ENCODE assay signal across 1 mouse cellular context in the genomic region with DNA sequence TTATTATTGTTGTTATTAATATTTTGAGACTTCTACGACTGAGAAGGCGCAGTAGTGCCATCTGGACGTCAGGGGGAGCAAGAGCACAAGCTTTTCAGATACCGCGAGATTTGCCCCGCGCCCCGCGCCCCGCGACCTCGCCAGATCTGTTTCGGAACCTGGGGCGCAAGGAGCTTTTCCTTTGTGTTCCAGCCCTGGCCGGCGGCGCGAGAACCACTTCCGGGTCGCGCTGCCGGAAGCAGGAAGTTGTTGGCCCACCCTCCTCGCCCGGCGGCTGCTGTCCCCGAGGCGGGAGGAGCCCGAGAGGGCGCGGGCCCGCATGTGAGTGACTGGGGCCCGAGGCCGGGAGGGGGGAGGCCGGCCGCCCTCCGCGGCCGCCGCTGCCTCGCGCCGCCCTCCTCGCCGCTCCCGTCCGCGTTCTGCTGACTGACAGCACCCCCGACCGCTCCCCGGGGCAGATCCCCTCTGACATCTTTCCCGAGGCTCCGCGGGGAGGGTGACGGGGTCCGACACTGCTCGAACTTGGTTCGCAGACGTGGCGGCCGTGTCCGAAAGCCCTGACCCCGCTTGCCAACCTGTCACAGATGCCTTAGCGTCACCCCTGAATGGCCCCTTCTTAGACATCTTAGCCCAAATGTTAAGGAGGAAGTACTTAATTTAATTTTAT.
TF ChIP-seq lines count a peak whose summit lies in the region.

A gene (plus strand): TSS at position 107 of the 667 bp plus-strand sequence.

TF ChIP-seq in CH12.LX, 34 proteins besides CTCF, POLR2A, EP300 and RAD21 (continued from another document):
- TF ChIP-seq MXI1 (IDR thresholded peaks at IDR 0.05; ENCODE audit: low read depth, low read length) (peak; percentile 91), SIN3A (IDR thresholded peaks at IDR 0.05; ENCODE audit: low read length) (peak; percentile 97), CHD2 (IDR thresholded peaks at IDR 0.05; ENCODE audit: low read length) (peak; percentile 99), ZC3H11A (IDR thresholded peaks at IDR 0.05; ENCODE audit: low read depth, low read length) (no peak), PAX5 (IDR thresholded peaks at IDR 0.05; ENCODE audit: low read length) (no peak), ZKSCAN1 (IDR thresholded peaks at IDR 0.05; ENCODE audit: borderline replicate concordance, low read depth, low read length) (no peak), BHLHE40 (IDR thresholded peaks at IDR 0.05; ENCODE audit: low read depth, low read length) (peak; percentile 62), NRF1 (IDR thresholded peaks at IDR 0.05; ENCODE audit: low read depth, low read length) (peak; percentile 55), JUN (IDR thresholded peaks at IDR 0.05; ENCODE audit: insufficient read depth, low read depth, low read length) (no peak), MAX (IDR thresholded peaks at IDR 0.05; ENCODE audit: low read length) (peak; percentile 45), SMC3 (IDR thresholded peaks at IDR 0.05; ENCODE audit: low read depth, low read length) (peak; percentile 70), HCFC1 (IDR thresholded peaks at IDR 0.05; ENCODE audit: low read depth, low read length) (peak; percentile 91), MEF2A (IDR thresholded peaks at IDR 0.05; ENCODE audit: borderline replicate concordance, low read depth, low read length) (peak; percentile 85), KAT2A (IDR thresholded peaks at IDR 0.05; ENCODE audit: insufficient replicate concordance, low read length) (peak; percentile 94), POLR2AphosphoS2 (IDR thresholded peaks at IDR 0.05; ENCODE audit: low read depth, low read length) (no peak), MYC (IDR thresholded peaks at IDR 0.05; ENCODE audit: low read depth, low read length) (peak; percentile 50; the same call in 1 of the 2 replicates), USF2 (conservative IDR thresholded peaks at IDR 0.05; ENCODE audit: low read depth, low read length) (no peak), GABPA (IDR thresholded peaks at IDR 0.05; ENCODE audit: insufficient replicate concordance, low read depth, low read length) (peak; percentile 7; the same call in 1 of the 2 replicates), TCF12 (IDR thresholded peaks at IDR 0.05; ENCODE audit: low read depth, low read length) (peak; percentile 92), ZMIZ1 (IDR thresholded peaks at IDR 0.05; ENCODE audit: low read depth, low read length) (peak; percentile 63; the same call in 1 of the 2 replicates), UBTF (IDR thresholded peaks at IDR 0.05; ENCODE audit: low read depth, low read length) (peak; percentile 71; the same call in 1 of the 2 replicates), E2F4 (IDR thresholded peaks at IDR 0.05; ENCODE audit: insufficient replicate concordance, low read depth, low read length) (peak; percentile 52; the same call in 1 of the 2 replicates), CHD1 (IDR thresholded peaks at IDR 0.05; ENCODE audit: low read depth, low read length) (peak; percentile 39; the same call in 1 of the 2 replicates)
TF ChIP-seq in CH12.LX: peak in this region for 21.
